Mouse (Mus musculus): Measurements from ENCODE around the gene Lrrc32. TPM values are rescaled to one million over a fixed set of nuclear protein-coding genes. Genes with fewer than 3 reads are reported as not detected.

Lrrc32 gene
- polyA plus RNA-seq, 1 experiment, result not detected

GRCm38 (mm10) chr7:98501078-98501477, 12.0 kb downstream of the Lrrc32 start:
- Histone ChIP-seq H3K4me1 (ENCODE audit: control insufficient read depth, insufficient read depth, low read length) (peaks cover 29% of the 10 kb centered on the region), H3K27ac (ENCODE audit: insufficient read depth, low read depth, low read length) (no peak overlapping the region), H3K4me3 (ENCODE audit: insufficient read depth, low read depth, low read length) (no peak overlapping the region)
- TF ChIP-seq CTCF (IDR thresholded peaks at IDR 0.05; ENCODE audit: insufficient read depth, low read depth, low read length) (no peak), POLR2A (IDR thresholded peaks at IDR 0.05; ENCODE audit: insufficient read depth, low read depth, low read length) (no peak)
- 84% methylated on average over 7 of the region's 7 CpGs for WGBS

DNA sequence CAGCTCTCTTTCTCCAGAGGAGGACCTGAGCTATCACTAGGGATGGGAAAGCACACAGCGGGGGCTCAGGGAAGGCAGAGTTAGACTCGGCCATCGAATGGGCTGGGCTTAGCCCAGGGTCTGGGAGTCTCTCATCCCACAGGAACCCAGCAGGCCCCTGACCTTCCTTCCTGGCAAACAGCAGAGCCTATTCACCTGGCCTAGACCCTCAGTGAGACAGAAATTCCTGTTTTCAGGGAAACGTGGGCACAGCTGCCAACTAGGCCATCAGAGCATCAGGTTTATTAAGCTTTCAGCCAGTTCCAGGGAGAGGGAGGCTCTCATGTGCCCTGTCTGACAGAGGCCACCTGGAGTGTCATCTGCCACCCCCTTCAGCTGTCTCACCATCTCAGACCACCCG, 13.8 kb downstream of the Lrrc32 start:
- Histone ChIP-seq H3K4me1 (ENCODE audit: control insufficient read depth, insufficient read depth, low read length) (peaks cover 29% of the 10 kb centered on the region), H3K27ac (ENCODE audit: insufficient read depth, low read depth, low read length) (no peak overlapping the region), H3K4me3 (ENCODE audit: insufficient read depth, low read depth, low read length) (no peak overlapping the region)
- TF ChIP-seq POLR2A (IDR thresholded peaks at IDR 0.05; ENCODE audit: insufficient read depth, low read depth, low read length), result no peak
- no peak for TF ChIP-seq CTCF (IDR thresholded peaks at IDR 0.05; ENCODE audit: insufficient read depth, low read depth, low read length)
- 65% methylated on average over 5 of the region's 5 CpGs for WGBS

DNA sequence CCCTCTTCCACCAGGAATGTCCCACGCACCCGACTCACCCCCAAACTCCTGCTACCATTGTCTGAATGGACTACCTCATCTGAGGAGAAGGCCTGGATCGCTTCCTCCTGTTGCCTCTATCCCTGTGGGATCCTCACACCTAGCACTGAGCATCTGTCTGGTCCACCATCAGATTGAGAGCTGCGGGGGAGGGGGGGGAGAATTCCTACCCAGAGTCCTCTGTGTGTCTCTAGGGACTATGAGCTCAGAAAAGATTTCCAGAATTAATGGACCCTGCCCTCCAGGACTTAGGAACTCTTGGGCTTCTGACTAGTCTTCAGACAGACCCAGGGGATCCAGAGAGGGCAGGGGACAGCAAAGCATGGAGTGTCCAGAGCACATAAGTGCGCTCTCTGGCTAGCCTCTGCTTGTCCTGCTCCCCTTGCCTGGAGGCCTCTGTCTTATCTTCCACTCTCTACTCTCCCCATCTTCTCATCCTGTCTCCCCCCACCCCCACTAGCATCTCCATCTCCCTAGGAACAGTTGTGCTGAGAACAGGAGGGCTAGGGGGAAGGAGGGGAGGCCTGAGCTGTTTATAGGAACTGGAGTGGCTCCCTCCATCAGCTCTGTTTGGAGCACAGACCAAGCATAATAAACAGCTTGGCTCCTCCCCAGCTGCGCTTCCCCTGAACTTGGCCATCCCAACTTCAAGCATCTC, 15.0 kb downstream of the Lrrc32 start:
- H3K4me1 ChIP-seq (ENCODE audit: control insufficient read depth, insufficient read depth, low read length), result peaks cover 29% of the 10 kb centered on the region
- TF ChIP-seq POLR2A (IDR thresholded peaks at IDR 0.05; ENCODE audit: insufficient read depth, low read depth, low read length), result no peak
- no peak for TF ChIP-seq CTCF (IDR thresholded peaks at IDR 0.05; ENCODE audit: insufficient read depth, low read depth, low read length)
- no peak overlapping the region for H3K27ac ChIP-seq (ENCODE audit: insufficient read depth, low read depth, low read length)
- no peak overlapping the region for H3K4me3 ChIP-seq (ENCODE audit: insufficient read depth, low read depth, low read length)
- 78% methylated on average over 6 of the region's 6 CpGs for WGBS

DNA sequence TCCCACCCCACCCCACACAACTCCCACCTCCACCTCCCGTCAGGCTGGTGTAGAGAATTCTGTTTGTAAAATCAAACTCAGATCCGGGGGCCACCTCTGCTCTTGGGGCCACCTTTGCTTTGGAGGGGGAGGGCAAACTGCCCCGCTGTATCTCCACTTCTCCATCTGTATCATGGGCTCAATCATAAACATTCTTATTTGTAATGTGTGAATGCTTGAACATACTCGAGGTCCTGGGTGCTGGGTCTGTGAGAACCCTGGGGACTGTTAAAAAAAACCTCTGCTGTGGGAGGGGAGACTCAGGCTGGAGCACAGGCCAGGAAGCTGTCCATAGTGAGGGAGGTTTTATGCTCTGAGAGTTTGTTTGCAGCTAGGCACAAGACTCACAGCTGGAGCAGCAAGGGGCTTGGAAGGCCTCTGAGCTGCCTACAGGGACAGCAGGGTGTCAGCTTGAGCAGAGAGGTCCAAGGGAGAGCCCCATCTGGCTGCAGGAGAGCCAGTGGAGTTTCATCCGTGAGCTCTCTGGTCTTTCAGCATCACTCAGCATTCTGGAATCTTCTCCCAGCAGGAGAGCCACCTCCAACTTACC, 15.7 kb downstream of the Lrrc32 start:
- TF ChIP-seq CTCF (IDR thresholded peaks at IDR 0.05; ENCODE audit: insufficient read depth, low read depth, low read length) (no peak), POLR2A (IDR thresholded peaks at IDR 0.05; ENCODE audit: insufficient read depth, low read depth, low read length) (no peak)
- H3K4me1 ChIP-seq (ENCODE audit: control insufficient read depth, insufficient read depth, low read length), result peaks cover 25% of the 10 kb centered on the region
- 49% methylated on average over 5 of the region's 5 CpGs for WGBS
- no peak overlapping the region for H3K4me3 ChIP-seq (ENCODE audit: insufficient read depth, low read depth, low read length)
- H3K27ac ChIP-seq (ENCODE audit: insufficient read depth, low read depth, low read length), result no peak overlapping the region

DNA sequence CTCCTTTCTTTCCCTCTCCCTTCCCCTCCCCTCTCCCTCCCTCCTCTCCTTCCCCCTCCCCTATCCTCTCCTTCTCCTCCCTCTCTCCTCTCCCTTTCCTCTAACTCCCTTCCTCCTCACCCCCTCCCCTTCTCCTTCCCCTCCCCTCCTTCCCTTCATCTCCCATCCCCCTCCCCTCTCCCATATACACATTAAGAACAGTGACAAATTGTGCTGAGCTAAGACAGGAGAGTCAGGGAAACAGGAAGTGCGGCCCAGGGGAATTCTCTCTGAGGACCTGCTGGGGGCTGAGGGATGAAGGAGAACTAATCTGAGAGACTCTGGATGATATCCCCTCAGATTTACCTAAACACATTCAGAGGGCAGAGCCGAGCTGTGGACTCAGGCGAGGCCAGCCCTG, 16.6 kb downstream of the Lrrc32 start:
- Histone ChIP-seq H3K27ac (ENCODE audit: insufficient read depth, low read depth, low read length) (no peak overlapping the region), H3K4me1 (ENCODE audit: control insufficient read depth, insufficient read depth, low read length) (peaks cover 25% of the 10 kb centered on the region), H3K4me3 (ENCODE audit: insufficient read depth, low read depth, low read length) (no peak overlapping the region)
- TF ChIP-seq CTCF (IDR thresholded peaks at IDR 0.05; ENCODE audit: insufficient read depth, low read depth, low read length), result no peak
- TF ChIP-seq POLR2A (IDR thresholded peaks at IDR 0.05; ENCODE audit: insufficient read depth, low read depth, low read length), result no peak
- WGBS, result 84% methylated on average over 3 of the region's 3 CpGs

DNA sequence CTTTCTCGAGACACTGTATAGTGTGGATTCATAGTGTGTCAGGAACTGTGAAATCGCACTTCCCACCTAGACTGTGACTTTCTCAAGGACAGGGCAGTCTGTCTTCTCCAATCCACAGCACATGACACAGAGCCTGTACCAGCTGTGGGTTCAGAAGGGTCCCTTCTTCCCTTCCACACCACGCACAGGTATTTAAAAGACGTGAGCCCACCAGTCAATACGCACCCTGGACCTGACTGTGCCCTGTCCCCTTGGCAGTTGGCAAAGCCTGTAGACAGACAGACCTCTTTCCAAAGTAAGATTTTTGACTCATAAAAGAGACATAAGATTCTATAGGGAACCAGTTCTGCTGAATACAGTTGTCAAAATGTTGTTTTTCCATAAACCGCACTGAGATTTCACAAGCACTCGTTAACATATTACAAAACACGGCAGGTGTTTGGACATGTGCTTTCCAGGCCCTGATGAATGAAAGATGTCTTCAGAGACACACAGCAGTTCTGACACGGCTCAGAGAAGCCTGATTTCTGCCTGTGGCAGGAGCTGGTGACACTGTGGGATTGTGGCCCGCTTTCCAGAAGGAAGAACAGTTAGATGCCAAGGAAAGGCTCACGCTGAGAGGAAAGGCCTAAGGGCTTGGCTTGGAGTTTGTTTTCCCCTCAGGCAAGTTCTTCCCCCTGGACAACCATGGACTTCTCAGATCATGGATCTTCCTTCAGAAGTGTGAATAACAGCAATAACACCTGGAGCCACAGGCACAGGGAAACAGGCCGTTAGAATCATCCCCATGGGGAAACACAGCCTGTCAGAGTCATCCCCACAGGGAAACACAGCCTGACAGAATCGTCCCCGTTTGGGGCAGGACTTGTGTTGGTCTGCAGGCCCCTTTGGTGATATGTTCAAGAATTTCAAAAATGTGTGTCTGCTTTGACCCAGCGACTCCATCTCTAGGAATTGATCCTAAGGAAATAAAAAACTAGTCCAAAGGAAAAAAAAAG, 22.2 kb downstream of the Lrrc32 start:
- 76% methylated on average over 15 of the region's 15 CpGs for WGBS
- Histone ChIP-seq H3K4me1 (ENCODE audit: control insufficient read depth, insufficient read depth, low read length) (no peaks in the 10 kb centered on the region), H3K4me3 (ENCODE audit: insufficient read depth, low read depth, low read length) (no peak overlapping the region), H3K27ac (ENCODE audit: insufficient read depth, low read depth, low read length) (no peak overlapping the region)
- TF ChIP-seq CTCF (IDR thresholded peaks at IDR 0.05; ENCODE audit: insufficient read depth, low read depth, low read length), result no peak
- no peak for TF ChIP-seq POLR2A (IDR thresholded peaks at IDR 0.05; ENCODE audit: insufficient read depth, low read depth, low read length)

- 87% methylated on average over 3 of the region's 3 CpGs for WGBS
- Histone ChIP-seq H3K27ac (ENCODE audit: insufficient read depth, low read depth, low read length) (no peak overlapping the region), H3K4me3 (ENCODE audit: insufficient read depth, low read depth, low read length) (no peak overlapping the region), H3K4me1 (ENCODE audit: control insufficient read depth, insufficient read depth, low read length) (no peaks in the 10 kb centered on the region)
- TF ChIP-seq POLR2A (IDR thresholded peaks at IDR 0.05; ENCODE audit: insufficient read depth, low read depth, low read length) (no peak), CTCF (IDR thresholded peaks at IDR 0.05; ENCODE audit: insufficient read depth, low read depth, low read length) (no peak)
Measured at GRCm38 (mm10) chr7:98513251-98513650, 24.2 kb downstream of the Lrrc32 start.

DNA sequence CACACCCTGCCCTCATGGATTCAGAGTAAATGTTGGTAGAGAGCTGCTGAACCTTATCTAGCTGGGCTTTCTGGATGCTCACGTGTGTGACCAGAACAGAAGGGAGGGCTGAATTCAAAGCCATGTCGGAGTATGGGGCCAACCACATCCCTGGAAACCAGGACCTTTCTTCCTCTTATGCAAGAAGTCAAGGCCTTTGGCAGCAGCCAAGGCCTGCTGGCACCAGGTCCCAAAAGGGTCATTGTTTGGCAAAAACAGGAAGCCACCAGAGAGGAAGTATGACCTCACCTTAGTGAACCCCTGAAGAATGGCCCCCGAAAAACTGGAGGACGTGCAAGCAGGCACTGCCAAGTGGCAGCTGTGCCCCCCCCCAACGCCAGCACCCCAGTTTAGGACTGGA, 33.5 kb downstream of the Lrrc32 start:
- Histone ChIP-seq H3K4me1 (ENCODE audit: control insufficient read depth, insufficient read depth, low read length) (peaks cover 24% of the 10 kb centered on the region), H3K27ac (ENCODE audit: insufficient read depth, low read depth, low read length) (no peak overlapping the region), H3K4me3 (ENCODE audit: insufficient read depth, low read depth, low read length) (no peak overlapping the region)
- 60% methylated on average over 5 of the region's 5 CpGs for WGBS
- TF ChIP-seq CTCF (IDR thresholded peaks at IDR 0.05; ENCODE audit: insufficient read depth, low read depth, low read length) (no peak), POLR2A (IDR thresholded peaks at IDR 0.05; ENCODE audit: insufficient read depth, low read depth, low read length) (no peak)
